Mouse (Mus musculus) intestine, embryonic 14.5 days (tissue): ENCODE results near the gene Il17ra. TPM values are rescaled to one million over a fixed set of nuclear protein-coding genes. Genes with fewer than 3 reads are reported as not detected.

Experiments
- ATAC-seq: fragments of 200-750 bp; cut with Nextera tagmentation; replicated peaks from 2 replicates; pipeline ENCODE4 v1.8.0; 2017; ENCODE audit warnings: low read depth, moderate number of reproducible peaks, moderate TSS enrichment, moderate library complexity; ENCODE audit not compliant: low FRiP score, low TSS enrichment
- DNase-seq: peaks from one replicate; pipeline ENCODE4 v3.0.0-alpha.2; 2018; ENCODE audit warnings: low spot score
- H3K27ac ChIP-seq: fragments of 300-500 bp; sonication (generic); 2 replicates; pipeline ENCODE4 v1.5.1; 2014; ENCODE audit warnings: low read depth, mild to moderate bottlenecking, control low read depth
- H3K27me3 ChIP-seq: fragments of 300-500 bp; sonication (generic); replicated peaks from 2 replicates; pipeline ENCODE4 v1.6.1; 2014; ENCODE audit warnings: low read length, control low read depth; ENCODE audit not compliant: control insufficient read depth, insufficient read depth
- H3K36me3 ChIP-seq: fragments of 300-500 bp; sonication (generic); 2 replicates; pipeline ENCODE4 v1.6.1; 2014; ENCODE audit warnings: low read length, control low read depth; ENCODE audit not compliant: control insufficient read depth, insufficient read depth
- H3K4me1 ChIP-seq: fragments of 300-500 bp; sonication (generic); replicated peaks from 2 replicates; pipeline ENCODE4 v1.6.1; 2014; ENCODE audit warnings: low read length, control low read depth, mixed read lengths; ENCODE audit not compliant: control insufficient read depth, insufficient read depth
- H3K4me2 ChIP-seq: fragments of 300-500 bp; sonication (generic); 2 replicates; pipeline ENCODE4 v1.6.1; 2014; ENCODE audit warnings: low read length
- H3K4me3 ChIP-seq: fragments of 300-500 bp; sonication (generic); 2 replicates; pipeline ENCODE4 v1.5.1; 2014; ENCODE audit warnings: low read depth, low read length, control low read depth, mixed read lengths
- H3K9ac ChIP-seq: fragments of 300-500 bp; sonication (generic); 2 replicates; pipeline ENCODE4 v1.6.1; 2014; ENCODE audit warnings: mild to moderate bottlenecking, low read length
- H3K9me3 ChIP-seq: fragments of 300-500 bp; sonication (generic); 2 replicates; pipeline ENCODE4 v1.6.1; 2016; ENCODE audit warnings: low read length, control low read depth; ENCODE audit not compliant: control insufficient read depth
- WGBS: fragments of 180-500 bp; shearing (Covaris S2); extraction: QIAGEN DNeasy Blood & Tissue Kit; methylation state at CpG from one replicate; pipeline ENCODE4 v1.1.7; 2014; 5-methylcytosine and 5-hydroxymethylcytosine counted together
- polyA plus RNA-seq: library from polyadenylated mRNA; unstranded; fragments of >200 nt; fragmentation: Nextera tagmentation; extraction: Ambion mirVana; gene quantifications from 2 replicates; pipeline ENCODE4 v1.2.1, GENCODE M21; 2014

The Il17ra gene
- polyA plus RNA-seq, 1 experiment from 2014 or later: 2.1 TPM

GRCm38 (mm10) chr6:120531020-120531965 is 68.2 kb downstream of the Il17ra start, which contains the start of gene Hdhd5:
TSS of gene Hdhd5 (minus strand) at chr6:120531319.
- Histone ChIP-seq H3K36me3 (no peaks in the 10 kb centered on the region), H3K9me3 (no peaks in the 10 kb centered on the region), H3K9ac (peak within 1 kb of the TSS; percentile 74), H3K4me2 (peak within 1 kb of the TSS; percentile 72), H3K4me3 (peak within 1 kb of the TSS; percentile 68), H3K4me1 (0 out of 2 replicates have a peak, but pooled peaks cover 7% of the 10 kb centered on the region), H3K27ac (no peak within 1 kb of the TSS), H3K27me3 (no peaks in the 10 kb centered on the region)
- peak; percentile 98 for ATAC-seq
- WGBS: under 1% methylated on average over 75 of the region's 75 CpGs
- DNase-seq: peak; percentile 95

- no peaks in the 10 kb centered on the region for H3K9me3 ChIP-seq
- H3K27ac ChIP-seq: no peak overlapping the region
- ATAC-seq (no peak), DNase-seq (no peak)
- 81% methylated on average over 1 of the region's 1 CpGs for WGBS
- no peaks in the 10 kb centered on the region for H3K27me3 ChIP-seq
- H3K9ac ChIP-seq: no peak overlapping the region
- 0 out of 2 replicates have a peak, but pooled peaks cover 7% of the 10 kb centered on the region for H3K4me1 ChIP-seq
- no peaks in the 10 kb centered on the region for H3K36me3 ChIP-seq
- H3K4me3 ChIP-seq: no peak overlapping the region
- H3K4me2 ChIP-seq: no peak overlapping the region
These were observed 69.5 kb downstream of the Il17ra start for GRCm38 (mm10) chr6:120532594-120532993.

GRCm38 (mm10) chr6:120536337-120536736 is 73.3 kb downstream of the Il17ra start:
- ATAC-seq: no peak
- no peak overlapping the region for H3K27ac ChIP-seq
- DNase-seq: no peak
- no peaks in the 10 kb centered on the region for H3K27me3 ChIP-seq
- 81% methylated on average over 2 of the region's 2 CpGs for WGBS
- no peak overlapping the region for H3K4me3 ChIP-seq
- H3K4me2 ChIP-seq: no peak overlapping the region
- H3K9me3 ChIP-seq: no peaks in the 10 kb centered on the region
- H3K9ac ChIP-seq: no peak overlapping the region
- no peaks in the 10 kb centered on the region for H3K4me1 ChIP-seq
- no peaks in the 10 kb centered on the region for H3K36me3 ChIP-seq

Other genes starting within 250 kb of the Il17ra start
- not detected in 2 replicates for gene D330020A13Rik, start 168.9 kb upstream of the Il17ra start, polyA plus RNA-seq
- gene B4galnt3, start 168.7 kb upstream of the Il17ra start, polyA plus RNA-seq: 0.47 and 0.58 TPM in 2 replicates
- gene Kdm5a, start 99.1 kb upstream of the Il17ra start, polyA plus RNA-seq: 50.6 and 54.7 TPM in 2 replicates
- gene Ccdc77, start 98.9 kb upstream of the Il17ra start, polyA plus RNA-seq: 21.5 and 24.6 TPM in 2 replicates
- 0.12 and 0.27 TPM in 2 replicates for gene Tmem121b, start 30.6 kb downstream of the Il17ra start, polyA plus RNA-seq
- gene Hdhd5, start 68.1 kb downstream of the Il17ra start, polyA plus RNA-seq: 13.5 and 13.7 TPM in 2 replicates
- 1.9 and 2.0 TPM in 2 replicates for gene Cecr2, start 203.1 kb downstream of the Il17ra start, polyA plus RNA-seq